Mouse (Mus musculus): ENCODE measurements at regions not wholly inside any gene's neighbourhood (a gene's known extent, or its start where the extent isn't known, plus 50 kb on each side); places are given as distances from the start of the nearest gene placed in this dataset.

- no peak for TF ChIP-seq CTCF (IDR thresholded peaks at IDR 0.05; ENCODE audit: insufficient read depth, low read depth, low read length)
- no peak for TF ChIP-seq POLR2A (IDR thresholded peaks at IDR 0.05; ENCODE audit: insufficient read depth, low read depth, low read length)
Measured at GRCm38 (mm10) chr3:21813401-21813800, 263.1 kb upstream of the Tbl1xr1 start.
